Mouse (Mus musculus) forebrain, embryonic 10.5 days (tissue): ENCODE data around the gene Lrrc27. TPM values are rescaled to one million over a fixed set of nuclear protein-coding genes. Genes with fewer than 3 reads are reported as not detected.

ENCODE experiments used
- DNase-seq: peaks from one replicate; pipeline ENCODE4 v3.0.0-alpha.2; 2017; ENCODE audit warnings: low spot score; ENCODE audit errors: extremely low spot score
- H3K27ac ChIP-seq: fragments of 300-500 bp; sonication (generic); 2 replicates; pipeline ENCODE4 v1.5.1; 2016; ENCODE audit warnings: mild to moderate bottlenecking
- H3K27me3 ChIP-seq: fragments of 300-500 bp; sonication (generic); 2 replicates; pipeline ENCODE4 v1.6.1; 2016; ENCODE audit warnings: mild to moderate bottlenecking; ENCODE audit not compliant: poor library complexity, severe bottlenecking
- H3K36me3 ChIP-seq: fragments of 300-500 bp; sonication (generic); replicated peaks from 2 replicates; pipeline ENCODE4 v1.6.1; 2016; ENCODE audit warnings: mild to moderate bottlenecking, moderate library complexity
- H3K4me1 ChIP-seq: fragments of 300-500 bp; sonication (generic); 2 replicates; pipeline ENCODE4 v1.6.1; 2016
- H3K4me3 ChIP-seq: fragments of 300-500 bp; sonication (generic); 2 replicates; pipeline ENCODE4 v1.5.1; 2016; ENCODE audit warnings: mild to moderate bottlenecking, moderate library complexity
- H3K9me3 ChIP-seq: fragments of 300-500 bp; sonication (generic); 2 replicates; pipeline ENCODE4 v1.6.1; 2016; ENCODE audit warnings: mild to moderate bottlenecking, moderate library complexity
- WGBS: fragments of 180-500 bp; shearing (Covaris S2); methylation state at CpG from one replicate; pipeline ENCODE4 v1.1.7; 2016; 5-methylcytosine and 5-hydroxymethylcytosine counted together
- polyA plus RNA-seq: library from polyadenylated mRNA; unstranded; fragments of >200 nt; fragmentation: Nextera tagmentation; extraction: Ambion mirVana; gene quantifications from 2 replicates; pipeline ENCODE4 v1.2.1, GENCODE M21; 2016

Gene Lrrc27
- 5.1 and 7.1 TPM in 2 replicates for polyA plus RNA-seq

DNA sequence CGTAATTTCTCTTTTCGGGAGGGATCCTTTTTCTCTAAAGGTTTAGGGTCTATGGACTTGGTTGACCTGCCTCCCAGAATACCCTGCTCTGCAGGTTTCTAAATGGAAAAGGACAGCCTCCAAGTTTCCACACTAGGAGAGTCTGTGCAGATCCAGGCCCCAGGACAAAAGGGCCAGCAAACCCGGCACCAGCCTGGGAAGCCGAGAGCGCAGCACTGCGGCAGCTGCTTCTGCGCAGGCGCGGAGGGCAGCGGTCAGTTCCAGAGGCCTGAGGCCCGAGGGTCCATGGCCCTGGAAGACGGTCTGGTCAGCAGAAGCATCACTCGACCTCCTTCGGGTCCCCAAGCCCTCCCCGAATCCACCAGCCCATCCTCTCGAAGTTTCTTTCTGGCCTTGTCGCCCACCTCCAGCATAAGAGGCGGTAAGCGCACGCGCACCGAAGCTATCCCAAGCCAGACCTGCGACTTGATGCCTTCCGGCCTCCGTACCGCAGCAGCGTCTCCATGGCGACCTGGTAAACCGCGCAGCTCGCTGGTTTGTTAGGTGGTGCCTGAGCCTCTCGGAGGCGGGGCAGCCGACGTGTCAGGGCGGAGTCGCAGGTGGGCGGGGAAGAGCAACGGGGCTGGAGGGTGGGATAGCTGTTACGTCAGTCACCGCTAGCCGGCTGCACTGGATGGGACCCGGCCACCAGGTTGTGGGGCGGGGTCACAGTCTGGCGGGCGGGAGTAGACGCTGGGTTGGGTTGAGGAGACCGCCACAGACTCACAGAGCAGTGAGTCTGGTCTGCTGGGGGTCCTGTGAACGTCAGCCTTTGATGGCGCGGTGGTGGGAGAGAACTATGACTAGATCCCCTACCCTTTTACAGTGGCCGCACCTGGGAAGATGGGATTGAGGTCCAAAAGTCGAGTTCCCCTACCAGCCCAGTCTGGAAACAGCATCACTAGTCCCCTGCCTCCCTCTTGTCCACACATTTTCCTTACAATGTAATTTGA, at the start of gene Lrrc27, which contains the start of gene Stk32c:
Gene Lrrc27 (plus strand): TSS at position 235 of the 992 bp plus-strand sequence.
Gene Stk32c (minus strand): TSS at position 554 of the 992 bp plus-strand sequence.
- 2% methylated on average over 53 of the region's 53 CpGs for WGBS
- H3K9me3 ChIP-seq = no peaks in the 10 kb centered on the region
- H3K36me3 ChIP-seq = no peaks in the 10 kb centered on the region
- peak within 1 kb of the TSS; percentile 98 for H3K27ac ChIP-seq
- H3K4me1 ChIP-seq = peaks cover 24% of the 10 kb centered on the region
- peak; percentile 99 for DNase-seq
- no peaks in the 10 kb centered on the region for H3K27me3 ChIP-seq
- peak within 1 kb of the TSS; percentile 67 for H3K4me3 ChIP-seq

DNA sequence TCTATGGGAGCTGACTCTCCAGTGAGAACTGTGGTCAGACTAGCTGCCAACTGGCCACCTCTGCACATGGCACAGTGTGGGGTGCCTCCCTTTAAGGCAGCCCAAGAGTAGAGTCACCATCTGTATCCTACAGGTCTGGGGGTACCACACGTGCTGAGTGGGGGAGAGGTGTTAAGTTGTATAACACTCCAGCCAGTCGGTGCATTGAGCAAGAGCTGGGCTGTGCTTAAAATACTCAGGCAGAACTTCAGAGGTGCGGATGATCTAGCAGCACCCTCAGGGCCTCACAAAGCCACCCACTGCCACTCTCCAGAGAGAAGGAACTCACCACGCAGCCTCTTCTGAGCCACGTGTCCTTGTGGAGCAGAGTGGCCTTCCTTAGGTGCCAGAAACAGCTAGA, 48.4 kb upstream of the Lrrc27 start:
- H3K4me1 ChIP-seq = no peaks in the 10 kb centered on the region
- 84% methylated on average over 5 of the region's 5 CpGs for WGBS
- no peak overlapping the region for H3K27ac ChIP-seq
- no peak for DNase-seq
- peaks cover 13% of the 10 kb centered on the region for H3K9me3 ChIP-seq
- no peaks in the 10 kb centered on the region for H3K27me3 ChIP-seq
- H3K4me3 ChIP-seq = no peak overlapping the region
- no peaks in the 10 kb centered on the region for H3K36me3 ChIP-seq

DNA sequence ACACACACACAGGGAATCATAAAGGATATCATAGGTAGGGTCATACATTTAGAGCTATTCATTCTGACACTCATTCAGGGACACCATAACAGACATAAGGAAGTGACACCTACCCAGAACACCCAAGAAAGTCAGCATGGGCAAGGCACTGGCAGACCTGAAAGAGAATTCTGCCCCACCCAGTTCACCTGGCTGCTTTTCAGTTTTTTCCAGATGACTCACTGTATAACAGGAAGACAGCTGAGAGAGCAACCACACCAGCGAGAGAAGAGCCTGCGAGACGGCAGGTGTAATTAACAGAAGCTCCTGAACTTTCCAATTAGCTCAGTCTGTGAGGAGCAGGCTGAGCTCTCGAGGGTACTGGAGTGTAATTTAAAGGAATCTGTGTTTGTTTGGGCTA, 43.6 kb upstream of the Lrrc27 start:
- Histone ChIP-seq H3K27me3 (no peaks in the 10 kb centered on the region), H3K36me3 (no peaks in the 10 kb centered on the region), H3K9me3 (peaks cover 13% of the 10 kb centered on the region), H3K27ac (no peak overlapping the region), H3K4me1 (no peaks in the 10 kb centered on the region), H3K4me3 (no peak overlapping the region)
- WGBS = 76% methylated on average over 4 of the region's 4 CpGs
- no peak for DNase-seq

GRCm38 (mm10) chr7:139179299-139179698, 33.5 kb upstream of the Lrrc27 start:
- no peak for DNase-seq
- WGBS = 83% methylated on average over 5 of the region's 5 CpGs

GRCm38 (mm10) chr7:139180058-139180457, 32.7 kb upstream of the Lrrc27 start:
- DNase-seq = no peak
- 87% methylated on average over 3 of the region's 3 CpGs for WGBS
- Histone ChIP-seq H3K36me3 (no peaks in the 10 kb centered on the region), H3K4me1 (no peaks in the 10 kb centered on the region), H3K4me3 (no peak overlapping the region), H3K27ac (no peak overlapping the region), H3K27me3 (peaks cover 7% of the 10 kb centered on the region), H3K9me3 (no peaks in the 10 kb centered on the region)

More at GRCm38 (mm10) chr7:139179299-139179698, 33.5 kb upstream of the Lrrc27 start:
- Histone ChIP-seq H3K4me3 (no peak overlapping the region), H3K27ac (no peak overlapping the region), H3K27me3 (no peaks in the 10 kb centered on the region), H3K4me1 (no peaks in the 10 kb centered on the region), H3K9me3 (no peaks in the 10 kb centered on the region), H3K36me3 (no peaks in the 10 kb centered on the region)

- peaks cover 50% of the 10 kb centered on the region for H3K27me3 ChIP-seq
- H3K4me3 ChIP-seq = no peak overlapping the region
- H3K36me3 ChIP-seq = no peaks in the 10 kb centered on the region
- peaks cover 8% of the 10 kb centered on the region for H3K9me3 ChIP-seq
- no peak for DNase-seq
- 87% methylated on average over 4 of the region's 4 CpGs for WGBS
- no peak overlapping the region for H3K27ac ChIP-seq
- H3K4me1 ChIP-seq = peaks cover 21% of the 10 kb centered on the region
These were observed 28.4 kb upstream of the Lrrc27 start for GRCm38 (mm10) chr7:139184396-139184795.

DNA sequence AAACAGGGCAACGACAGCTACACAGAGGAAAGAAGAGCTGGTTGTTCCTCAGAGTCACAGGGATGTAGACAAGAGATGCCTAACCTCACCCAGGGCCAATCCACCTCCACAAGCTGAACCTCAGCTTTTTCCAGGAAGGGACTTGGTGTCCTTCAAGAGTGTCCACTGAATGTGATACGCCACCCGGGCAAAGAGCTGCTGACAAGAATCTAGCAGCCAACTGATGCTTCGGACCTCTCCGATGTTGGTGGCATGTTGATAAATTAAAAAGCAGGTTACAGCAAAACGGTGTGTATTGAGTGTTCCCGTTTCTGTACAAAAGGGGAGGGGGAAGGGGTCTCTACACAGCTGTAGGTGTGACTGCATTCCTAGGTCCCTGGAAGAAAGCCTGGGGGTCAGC, 27.9 kb upstream of the Lrrc27 start:
- no peaks in the 10 kb centered on the region for H3K36me3 ChIP-seq
- H3K4me1 ChIP-seq = peaks cover 21% of the 10 kb centered on the region
- H3K4me3 ChIP-seq = no peak overlapping the region
- 91% methylated on average over 7 of the region's 7 CpGs for WGBS
- H3K27ac ChIP-seq = no peak overlapping the region
- DNase-seq = no peak
- H3K9me3 ChIP-seq = peaks cover 11% of the 10 kb centered on the region
- H3K27me3 ChIP-seq = peaks cover 55% of the 10 kb centered on the region

DNA sequence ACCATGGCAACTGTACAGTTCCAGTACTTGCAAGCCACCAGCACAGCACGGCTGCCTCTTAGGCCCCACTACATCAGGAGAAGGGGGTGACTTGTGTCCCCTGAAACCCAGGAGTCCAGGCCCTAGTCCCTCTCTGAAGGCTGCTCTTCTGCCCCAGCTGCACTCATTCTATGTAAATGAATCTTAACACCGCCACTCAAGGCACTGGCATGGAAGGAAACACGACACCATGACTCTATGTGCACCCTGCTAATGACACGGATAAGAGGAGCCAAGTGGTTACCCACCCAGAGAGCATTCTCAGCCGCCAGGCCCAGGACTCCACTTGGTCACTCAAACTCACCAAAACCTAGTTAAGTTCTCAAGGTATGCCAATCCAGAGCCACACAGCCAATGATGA, 26.8 kb upstream of the Lrrc27 start:
- no peak for DNase-seq
- peaks cover 21% of the 10 kb centered on the region for H3K4me1 ChIP-seq
- H3K4me3 ChIP-seq = no peak overlapping the region
- H3K9me3 ChIP-seq = peaks cover 22% of the 10 kb centered on the region
- no peaks in the 10 kb centered on the region for H3K36me3 ChIP-seq
- no peak overlapping the region for H3K27ac ChIP-seq
- peaks cover 65% of the 10 kb centered on the region for H3K27me3 ChIP-seq
- WGBS = 62% methylated on average over 5 of the region's 5 CpGs

DNA sequence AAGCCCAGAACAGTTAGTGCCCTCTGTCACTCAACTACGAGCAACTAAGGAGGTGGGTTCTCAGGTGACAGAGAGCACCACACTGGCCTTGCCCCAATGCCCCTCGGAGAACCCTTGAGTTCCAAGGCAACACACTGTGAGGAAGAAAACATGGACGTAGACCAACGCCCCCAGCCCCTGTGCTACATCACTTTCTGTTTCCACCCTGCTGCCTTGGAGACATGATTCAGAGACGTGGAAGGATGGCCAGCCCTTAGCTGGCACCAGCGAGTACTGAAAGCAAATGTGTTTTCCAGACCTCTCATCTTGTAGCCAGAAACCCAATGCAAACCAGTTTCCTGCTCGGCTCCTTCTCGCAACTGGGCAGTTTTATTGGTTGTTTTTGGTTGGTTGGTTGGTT, 26.4 kb upstream of the Lrrc27 start:
- no peak overlapping the region for H3K27ac ChIP-seq
- DNase-seq = no peak
- WGBS = 77% methylated on average over 8 of the region's 8 CpGs
- no peak overlapping the region for H3K4me3 ChIP-seq
- peaks cover 21% of the 10 kb centered on the region for H3K4me1 ChIP-seq
- peaks cover 70% of the 10 kb centered on the region for H3K27me3 ChIP-seq
- H3K36me3 ChIP-seq = no peaks in the 10 kb centered on the region
- peaks cover 22% of the 10 kb centered on the region for H3K9me3 ChIP-seq

DNA sequence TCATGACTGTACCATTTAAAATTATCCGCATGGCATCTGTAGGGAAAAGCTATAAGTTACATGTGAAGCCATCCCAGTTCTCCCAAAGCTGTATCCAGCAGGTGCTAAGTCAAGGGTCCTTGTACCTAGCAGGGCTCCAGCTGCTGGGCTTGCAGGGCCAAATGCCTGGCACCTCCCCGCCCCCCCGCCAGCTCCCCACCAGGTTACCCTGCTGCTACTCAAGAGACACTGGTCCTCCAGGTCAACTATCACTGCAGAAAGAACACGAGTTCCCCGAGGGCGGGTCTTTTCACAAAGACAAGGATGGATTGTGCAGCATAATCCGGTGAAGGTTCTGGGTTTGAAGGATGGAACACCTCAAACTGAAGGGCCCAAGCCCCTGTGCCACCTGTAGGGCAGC, 25.5 kb upstream of the Lrrc27 start:
- H3K36me3 ChIP-seq = no peaks in the 10 kb centered on the region
- H3K4me1 ChIP-seq = peaks cover 21% of the 10 kb centered on the region
- H3K27me3 ChIP-seq = peaks cover 70% of the 10 kb centered on the region
- H3K9me3 ChIP-seq = peaks cover 22% of the 10 kb centered on the region
- no peak for DNase-seq
- 34% methylated on average over 7 of the region's 7 CpGs for WGBS
- H3K4me3 ChIP-seq = peak overlapping the region; percentile 74
- no peak overlapping the region for H3K27ac ChIP-seq

DNA sequence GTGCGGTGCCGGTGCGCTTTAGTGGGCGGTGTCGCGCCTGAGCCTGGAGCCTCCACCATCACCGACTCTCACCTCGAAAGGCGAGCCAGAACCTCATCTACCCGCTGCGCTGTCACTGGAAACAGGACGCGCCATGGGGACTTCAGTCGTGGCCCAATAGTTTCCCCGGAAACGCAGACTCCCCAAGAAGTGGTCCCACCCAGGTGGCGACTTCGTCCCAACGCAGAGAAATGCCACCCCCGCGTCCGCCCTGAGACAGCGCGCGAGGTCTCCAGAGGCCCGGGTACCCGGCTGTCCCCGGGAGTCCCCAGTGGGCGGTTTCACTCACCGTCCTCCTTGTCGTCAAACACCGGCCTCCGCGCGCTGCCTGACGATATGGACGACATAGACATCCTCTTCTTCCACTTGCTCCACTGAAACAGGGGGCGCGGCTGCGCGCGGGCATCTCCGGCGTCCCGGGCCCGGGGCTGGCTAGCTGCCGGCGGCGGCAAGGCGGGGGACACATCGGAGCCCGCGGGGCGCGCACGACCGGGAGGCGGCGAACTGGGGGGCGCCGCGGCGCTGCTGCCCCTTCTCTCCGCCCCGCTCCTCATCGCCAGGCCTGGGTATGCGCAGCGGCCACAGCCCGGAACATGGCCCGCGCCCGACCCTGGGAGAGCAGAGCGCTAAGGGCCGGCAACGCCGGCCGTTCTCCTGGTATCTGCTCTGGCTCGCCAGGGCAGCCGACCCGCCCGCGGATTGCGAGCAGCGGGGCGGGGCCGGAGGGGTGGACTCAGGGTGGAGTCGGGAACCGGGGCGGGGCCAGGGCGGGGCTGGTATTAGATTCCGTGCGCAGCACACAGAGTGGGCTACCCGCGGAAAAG, 24.8 kb upstream of the Lrrc27 start:
- Histone ChIP-seq H3K36me3 (no peaks in the 10 kb centered on the region), H3K27ac (peak overlapping the region; percentile 78), H3K4me1 (peaks cover 21% of the 10 kb centered on the region), H3K9me3 (peaks cover 22% of the 10 kb centered on the region), H3K4me3 (peak overlapping the region; percentile 74), H3K27me3 (peaks cover 70% of the 10 kb centered on the region)
- WGBS = under 1% methylated on average over 94 of the region's 94 CpGs
- DNase-seq = peak; percentile 84

GRCm38 (mm10) chr7:139188634-139189207, 24.1 kb upstream of the Lrrc27 start:
- peak overlapping the region; percentile 78; the same call in 1 of the 2 replicates for H3K27ac ChIP-seq
- peaks cover 22% of the 10 kb centered on the region for H3K9me3 ChIP-seq
- H3K4me1 ChIP-seq = peaks cover 21% of the 10 kb centered on the region
- peaks cover 70% of the 10 kb centered on the region for H3K27me3 ChIP-seq
- peak; percentile 65 for DNase-seq
- 2% methylated on average over 23 of the region's 23 CpGs for WGBS
- peak overlapping the region; percentile 74 for H3K4me3 ChIP-seq
- H3K36me3 ChIP-seq = no peaks in the 10 kb centered on the region
